Mouse (Mus musculus) cortical plate, adult 2 months (tissue): ENCODE results near the gene Eya3.

ENCODE experiments used
- CTCF ChIP-seq: fragments of 200-500 bp; IDR thresholded peaks from 2 replicates; pipeline ENCODE4 v1.5.1; 2011; ENCODE audit warnings: mild to moderate bottlenecking, control low read depth, low read length; ENCODE audit not compliant: insufficient read depth; ENCODE audit errors: extremely low read depth
- POLR2A ChIP-seq: fragments of 200-500 bp; IDR thresholded peaks from 2 replicates; pipeline ENCODE4 v1.6.1; 2011; ENCODE audit warnings: mild to moderate bottlenecking, low read length, control low read depth; ENCODE audit not compliant: insufficient read depth; ENCODE audit errors: extremely low read depth

DNA sequence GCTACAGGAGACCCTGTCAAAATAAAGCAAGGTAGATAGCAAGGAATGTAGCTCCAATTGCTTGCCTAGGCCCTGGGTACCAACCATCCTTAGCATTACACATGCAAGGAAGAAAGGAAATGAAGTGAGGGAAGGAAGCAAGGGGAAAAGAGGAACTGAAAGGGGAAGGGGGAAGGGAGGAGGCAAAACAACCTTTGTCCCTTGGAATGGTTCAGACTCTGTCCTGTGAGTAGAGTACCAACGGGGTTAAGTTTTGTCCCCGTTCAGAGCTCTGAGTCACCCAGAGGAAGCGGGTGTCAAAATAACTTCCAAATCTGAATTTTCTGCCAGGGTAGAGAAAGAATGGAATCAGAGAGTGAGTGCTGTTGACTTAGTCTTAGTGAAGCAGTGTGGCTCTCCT, 121.5 kb downstream of the Eya3 start:
- TF ChIP-seq POLR2A (no peak), CTCF (no peak)
